Mouse (Mus musculus) kidney, adult 2 months (tissue): ENCODE data around the gene Arhgef10l.

Experiments used
- CTCF ChIP-seq: fragments of 200-500 bp; conservative IDR thresholded peaks from 2 replicates; pipeline ENCODE4 v1.5.1; 2011; ENCODE audit warnings: low read depth, mild to moderate bottlenecking, control low read depth, low read length, moderate library complexity, mixed read lengths; ENCODE audit not compliant: insufficient read depth, insufficient read length
- POLR2A ChIP-seq: fragments of 200-500 bp; IDR thresholded peaks from one replicate; pipeline ENCODE4 v1.6.1; 2011; ENCODE audit warnings: low read depth, low read length, control low read depth

DNA sequence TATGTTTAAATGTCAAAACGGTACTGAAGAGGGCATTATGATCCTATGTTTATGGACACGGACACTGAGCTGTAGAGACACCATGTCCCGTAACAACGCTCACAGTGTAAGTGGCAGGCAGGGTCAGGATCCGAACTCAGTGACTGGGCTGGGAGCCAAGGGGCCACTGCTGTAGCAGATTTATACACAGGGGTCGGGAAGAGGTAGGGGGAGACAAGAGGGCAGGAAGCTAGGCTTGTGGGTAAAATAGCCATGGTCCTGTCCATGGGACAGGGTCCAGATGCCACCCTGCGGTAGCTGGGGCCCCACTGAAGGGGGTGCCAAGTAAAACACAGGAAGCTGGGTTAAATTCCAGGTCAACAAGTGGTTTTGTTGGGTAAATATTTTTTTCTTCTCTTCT lies 49.6 kb downstream of the Arhgef10l start:
- TF ChIP-seq CTCF (no peak), POLR2A (no peak)
